Mouse (Mus musculus) layer of hippocampus, postnatal 36 days (tissue): ENCODE measurements around the gene Cd83. TPM values are rescaled to one million over a fixed set of nuclear protein-coding genes. Genes with fewer than 3 reads are reported as not detected.

Experiments
- DNase-seq, 2 experiments: peaks; one replicate each; pipeline ENCODE4 v3.0.0; 2022
- total RNA-seq, 2 experiments: library from RNA; stranded (reverse); gene quantifications; 2 replicates each; pipeline ENCODE4 v1.2.3; 2021

Gene Cd83
- 1 to 10 TPM; 7.0 to 8.1 TPM for total RNA-seq

GRCm38 (mm10) chr13:43784725-43785711 lies at the start of gene Cd83:
Gene Cd83, plus strand, starts transcription at chr13:43784775.
- peak; percentile 30 to 47 for DNase-seq

- peak; percentile 86 for DNase-seq
Observed at GRCm38 (mm10) chr13:43739598-43740275, 44.8 kb upstream of the Cd83 start.

- DNase-seq: no peak
Observed at GRCm38 (mm10) chr13:43740276-43740608, 44.3 kb upstream of the Cd83 start.

- no peak for DNase-seq
Observed at GRCm38 (mm10) chr13:43742677-43743076, 41.9 kb upstream of the Cd83 start.

- DNase-seq: no peak
Observed at GRCm38 (mm10) chr13:43744259-43744658, 40.3 kb upstream of the Cd83 start.

- no peak for DNase-seq
Observed at GRCm38 (mm10) chr13:43750301-43750700, 34.3 kb upstream of the Cd83 start.

- DNase-seq: no peak
Observed at GRCm38 (mm10) chr13:43750966-43751365, 33.6 kb upstream of the Cd83 start.

- DNase-seq: no peak
Observed at GRCm38 (mm10) chr13:43752407-43752806, 32.2 kb upstream of the Cd83 start.

GRCm38 (mm10) chr13:43753652-43754051 lies 30.9 kb upstream of the Cd83 start:
- DNase-seq: no peak

GRCm38 (mm10) chr13:43754455-43755128 lies 30.0 kb upstream of the Cd83 start:
- no peak for DNase-seq

GRCm38 (mm10) chr13:43755573-43755972 lies 29.0 kb upstream of the Cd83 start:
- DNase-seq: no peak

GRCm38 (mm10) chr13:43761156-43761855 lies 23.3 kb upstream of the Cd83 start:
- DNase-seq: no peak

GRCm38 (mm10) chr13:43762901-43763300 lies 21.7 kb upstream of the Cd83 start:
- no peak for DNase-seq

GRCm38 (mm10) chr13:43763301-43763994 lies 21.1 kb upstream of the Cd83 start:
- no peak for DNase-seq

- peak; percentile 44 to 51 for DNase-seq
Observed at GRCm38 (mm10) chr13:43763995-43764579, 20.5 kb upstream of the Cd83 start.

- DNase-seq: no peak
Observed at GRCm38 (mm10) chr13:43765293-43765814, 19.2 kb upstream of the Cd83 start.

- no peak for DNase-seq
Observed at GRCm38 (mm10) chr13:43766786-43767680, 17.5 kb upstream of the Cd83 start.

GRCm38 (mm10) chr13:43773020-43773419 lies 11.6 kb upstream of the Cd83 start:
- DNase-seq: no peak

- DNase-seq: peak; percentile 50 to 56
Observed at GRCm38 (mm10) chr13:43773965-43774566, 10.5 kb upstream of the Cd83 start.
